Mouse (Mus musculus): ENCODE results near the gene Gm20388. TPM values are rescaled to one million over a fixed set of nuclear protein-coding genes. Genes with fewer than 3 reads are reported as not detected.

Gene Gm20388
- total and polyA plus RNA-seq, 3 experiments = 0.02 to 0.05 TPM; not detected in 1

GRCm38 (mm10) chr8:122927841-122928240 lies 3017.2 kb downstream of the Gm20388 start:
- Histone ChIP-seq H3K4me3 (ENCODE audit: low read depth, low read length) (no peak overlapping the region), H3K36me3 (replicated peaks) (peaks cover 68% of the 10 kb centered on the region), H3K27me3 (ENCODE audit: insufficient read depth, low read length) (no peaks in the 10 kb centered on the region), H3K4me1 (ENCODE audit: insufficient read depth, low read depth, low read length) (peaks cover 65% of the 10 kb centered on the region), H3K9me3 (replicated peaks) (no peaks in the 10 kb centered on the region)
- TF ChIP-seq CTCF (IDR thresholded peaks at IDR 0.05; ENCODE audit: low read depth, low read length) = no peak
- TF ChIP-seq TAL1 (conservative IDR thresholded peaks at IDR 0.05; ENCODE audit: low read depth, low read length) = no peak
- no peak for TF ChIP-seq POLR2AphosphoS5 (IDR thresholded peaks at IDR 0.05; ENCODE audit: insufficient replicate concordance, low read depth, low read length)
- no peak for TF ChIP-seq GATA2 (IDR thresholded peaks at IDR 0.05; ENCODE audit: borderline replicate concordance, low read depth, low read length)
- no peak for TF ChIP-seq GATA1 (IDR thresholded peaks at IDR 0.05; ENCODE audit: borderline replicate concordance, low read length)
- DNase-seq (ENCODE audit: low spot score) (no peak), ATAC-seq (ENCODE audit: extremely low read depth, insufficient number of reproducible peaks, low FRiP score, poor library complexity, severe bottlenecking) (no peak)

- no peak for DNase-seq (ENCODE audit: low spot score)
- H3K4me3 ChIP-seq (ENCODE audit: low read depth, low read length) = no peak overlapping the region
- no peaks in the 10 kb centered on the region for H3K27me3 ChIP-seq (ENCODE audit: insufficient read depth, low read length)
- peaks cover 65% of the 10 kb centered on the region for H3K4me1 ChIP-seq (ENCODE audit: insufficient read depth, low read depth, low read length)
- H3K9me3 ChIP-seq (replicated peaks) = no peaks in the 10 kb centered on the region
- peaks cover 73% of the 10 kb centered on the region for H3K36me3 ChIP-seq (replicated peaks)
- no peak for TF ChIP-seq GATA2 (IDR thresholded peaks at IDR 0.05; ENCODE audit: borderline replicate concordance, low read depth, low read length)
- ATAC-seq (ENCODE audit: extremely low read depth, insufficient number of reproducible peaks, low FRiP score, poor library complexity, severe bottlenecking) = no peak
Observed at GRCm38 (mm10) chr8:122928631-122929224, 3018.1 kb downstream of the Gm20388 start.

GRCm38 (mm10) chr8:122931834-122932560 lies 3021.4 kb downstream of the Gm20388 start:
- H3K4me3 ChIP-seq (ENCODE audit: low read depth, low read length) = no peak overlapping the region
- no peaks in the 10 kb centered on the region for H3K9me3 ChIP-seq (replicated peaks)
- H3K27me3 ChIP-seq (ENCODE audit: insufficient read depth, low read length) = no peaks in the 10 kb centered on the region
- H3K36me3 ChIP-seq (replicated peaks) = peaks cover 66% of the 10 kb centered on the region
- peaks cover 61% of the 10 kb centered on the region for H3K4me1 ChIP-seq (ENCODE audit: insufficient read depth, low read depth, low read length)
- TF ChIP-seq POLR2AphosphoS5 (IDR thresholded peaks at IDR 0.05; ENCODE audit: insufficient replicate concordance, low read depth, low read length) (no peak), GATA1 (IDR thresholded peaks at IDR 0.05; ENCODE audit: borderline replicate concordance, low read length) (no peak), TAL1 (conservative IDR thresholded peaks at IDR 0.05; ENCODE audit: low read depth, low read length) (no peak), CTCF (IDR thresholded peaks at IDR 0.05; ENCODE audit: low read depth, low read length) (no peak), GATA2 (IDR thresholded peaks at IDR 0.05; ENCODE audit: borderline replicate concordance, low read depth, low read length) (no peak)
- DNase-seq (ENCODE audit: low spot score) = no peak
- ATAC-seq (ENCODE audit: extremely low read depth, insufficient number of reproducible peaks, low FRiP score, poor library complexity, severe bottlenecking) = no peak; the same call in 1 of the 2 replicates

GRCm38 (mm10) chr8:122932561-122932959 lies 3021.9 kb downstream of the Gm20388 start:
- H3K9me3 ChIP-seq (replicated peaks) = no peaks in the 10 kb centered on the region
- H3K27me3 ChIP-seq (ENCODE audit: insufficient read depth, low read length) = no peaks in the 10 kb centered on the region
- peaks cover 63% of the 10 kb centered on the region for H3K4me1 ChIP-seq (ENCODE audit: insufficient read depth, low read depth, low read length)
- DNase-seq (ENCODE audit: low spot score) = no peak
- ATAC-seq (ENCODE audit: extremely low read depth, insufficient number of reproducible peaks, low FRiP score, poor library complexity, severe bottlenecking) = 0 out of 2 replicates have a peak, but pooled peaks have one; percentile 8
- peaks cover 65% of the 10 kb centered on the region for H3K36me3 ChIP-seq (replicated peaks)
- H3K4me3 ChIP-seq (ENCODE audit: low read depth, low read length) = no peak overlapping the region
- no peak for TF ChIP-seq TAL1 (conservative IDR thresholded peaks at IDR 0.05; ENCODE audit: low read depth, low read length)
- TF ChIP-seq CTCF (IDR thresholded peaks at IDR 0.05; ENCODE audit: low read depth, low read length) = no peak
- TF ChIP-seq POLR2AphosphoS5 (IDR thresholded peaks at IDR 0.05; ENCODE audit: insufficient replicate concordance, low read depth, low read length) = no peak
- no peak for TF ChIP-seq GATA1 (IDR thresholded peaks at IDR 0.05; ENCODE audit: borderline replicate concordance, low read length)
- TF ChIP-seq GATA2 (IDR thresholded peaks at IDR 0.05; ENCODE audit: borderline replicate concordance, low read depth, low read length) = no peak

- no peaks in the 10 kb centered on the region for H3K27me3 ChIP-seq (ENCODE audit: insufficient read depth, low read length)
- DNase-seq (ENCODE audit: low spot score) = no peak
- H3K4me3 ChIP-seq (ENCODE audit: low read depth, low read length) = no peak overlapping the region
- H3K36me3 ChIP-seq (replicated peaks) = peaks cover 64% of the 10 kb centered on the region
- TF ChIP-seq GATA1 (IDR thresholded peaks at IDR 0.05; ENCODE audit: borderline replicate concordance, low read length) (no peak), GATA2 (IDR thresholded peaks at IDR 0.05; ENCODE audit: borderline replicate concordance, low read depth, low read length) (no peak), TAL1 (conservative IDR thresholded peaks at IDR 0.05; ENCODE audit: low read depth, low read length) (no peak), POLR2AphosphoS5 (IDR thresholded peaks at IDR 0.05; ENCODE audit: insufficient replicate concordance, low read depth, low read length) (no peak), CTCF (IDR thresholded peaks at IDR 0.05; ENCODE audit: low read depth, low read length) (no peak)
- ATAC-seq (ENCODE audit: extremely low read depth, insufficient number of reproducible peaks, low FRiP score, poor library complexity, severe bottlenecking) = no peak
- H3K9me3 ChIP-seq (replicated peaks) = no peaks in the 10 kb centered on the region
- peaks cover 63% of the 10 kb centered on the region for H3K4me1 ChIP-seq (ENCODE audit: insufficient read depth, low read depth, low read length)
Observed at GRCm38 (mm10) chr8:122933973-122934372, 3023.3 kb downstream of the Gm20388 start.

GRCm38 (mm10) chr8:122935118-122935517 lies 3024.5 kb downstream of the Gm20388 start:
- Histone ChIP-seq H3K9me3 (replicated peaks) (no peaks in the 10 kb centered on the region), H3K4me3 (ENCODE audit: low read depth, low read length) (no peak overlapping the region), H3K36me3 (replicated peaks) (peaks cover 66% of the 10 kb centered on the region), H3K27me3 (ENCODE audit: insufficient read depth, low read length) (no peaks in the 10 kb centered on the region), H3K4me1 (ENCODE audit: insufficient read depth, low read depth, low read length) (peaks cover 67% of the 10 kb centered on the region)
- no peak for TF ChIP-seq CTCF (IDR thresholded peaks at IDR 0.05; ENCODE audit: low read depth, low read length)
- no peak for TF ChIP-seq TAL1 (conservative IDR thresholded peaks at IDR 0.05; ENCODE audit: low read depth, low read length)
- no peak for TF ChIP-seq GATA1 (IDR thresholded peaks at IDR 0.05; ENCODE audit: borderline replicate concordance, low read length)
- no peak for TF ChIP-seq GATA2 (IDR thresholded peaks at IDR 0.05; ENCODE audit: borderline replicate concordance, low read depth, low read length)
- no peak for TF ChIP-seq POLR2AphosphoS5 (IDR thresholded peaks at IDR 0.05; ENCODE audit: insufficient replicate concordance, low read depth, low read length)
- DNase-seq (ENCODE audit: low spot score) (no peak), ATAC-seq (ENCODE audit: extremely low read depth, insufficient number of reproducible peaks, low FRiP score, poor library complexity, severe bottlenecking) (no peak)

All from G1E (cell line).